Mouse (Mus musculus) liver, embryonic 14.5 days (tissue): Measurements from ENCODE around the gene Osmr. TPM values are rescaled to one million over a fixed set of nuclear protein-coding genes. Genes with fewer than 3 reads are reported as not detected.

ENCODE experiments used
- ATAC-seq: fragments of 200-750 bp; cut with Nextera tagmentation; 2 replicates; pipeline ENCODE4 v1.8.0; 2017; ENCODE audit warnings: moderate number of reproducible peaks, mild to moderate bottlenecking, moderate library complexity; ENCODE audit not compliant: insufficient read depth
- DNase-seq, 3 experiments: peaks; one replicate each; pipeline ENCODE4 v3.0.0-alpha.2; 2012 to 2013; ENCODE audit warnings: low read depth in 3 of 3, low spot score in 3 of 3
- H3K27ac ChIP-seq: fragments of 300-500 bp; sonication (generic); 2 replicates; pipeline ENCODE4 v1.5.1; 2014; ENCODE audit warnings: moderate library complexity, mild to moderate bottlenecking, control low read depth, inconsistent platforms
- H3K27me3 ChIP-seq: fragments of 300-500 bp; sonication (generic); 2 replicates; pipeline ENCODE4 v1.6.1; 2014; ENCODE audit warnings: mild to moderate bottlenecking, low read length, moderate library complexity; ENCODE audit not compliant: control insufficient read depth, insufficient read depth
- H3K36me3 ChIP-seq: fragments of 300-500 bp; sonication (generic); replicated peaks from 2 replicates; pipeline ENCODE4 v1.6.1; 2014; ENCODE audit warnings: low read depth; ENCODE audit not compliant: control insufficient read depth, insufficient read depth
- H3K4me1 ChIP-seq, 2 experiments: fragments of 200-500 bp in 1 of 2; fragments of 300-500 bp in 1 of 2; sonication (generic) in 1 of 2; replicated peaks; 2 replicates each; pipeline ENCODE4 v1.6.1; 2012 to 2014; ENCODE audit warnings: antibody characterized with exemption in 1 of 2, inconsistent platforms in 1 of 2, low read length in 1 of 2; ENCODE audit not compliant: control insufficient read depth in 2 of 2, insufficient read depth in 2 of 2
- H3K4me2 ChIP-seq: fragments of 300-500 bp; sonication (generic); 2 replicates; pipeline ENCODE4 v1.6.1; 2014; ENCODE audit warnings: low read depth, mild to moderate bottlenecking, control low read depth, moderate library complexity
- H3K4me3 ChIP-seq, 2 experiments: fragments of 200-500 bp in 1 of 2; fragments of 300-500 bp in 1 of 2; sonication (generic) in 1 of 2; 2 replicates each; pipeline ENCODE4 v1.5.1; 2012 to 2014; ENCODE audit warnings: low read depth in 2 of 2, low read length in 2 of 2, mild to moderate bottlenecking in 2 of 2, control low read depth in 1 of 2, inconsistent platforms in 1 of 2, moderate library complexity in 1 of 2; ENCODE audit not compliant: insufficient read depth in 1 of 2
- H3K9ac ChIP-seq: fragments of 300-500 bp; sonication (generic); replicated peaks from 2 replicates; pipeline ENCODE4 v1.6.1; 2014; ENCODE audit warnings: mild to moderate bottlenecking, control low read depth, moderate library complexity
- H3K9me3 ChIP-seq: fragments of 300-500 bp; sonication (generic); 2 replicates; pipeline ENCODE4 v1.6.1; 2016; ENCODE audit warnings: low read length, mixed read lengths; ENCODE audit not compliant: control insufficient read depth
- CTCF ChIP-seq: IDR thresholded peaks from 2 replicates; pipeline ENCODE4 v1.5.1; 2016; ENCODE audit warnings: antibody characterized with exemption, low read depth, control low read depth
- EP300 ChIP-seq: IDR thresholded peaks from 2 replicates; pipeline ENCODE4 v1.6.1; 2016; ENCODE audit warnings: antibody characterized with exemption, low read depth
- WGBS: fragments of 180-500 bp; shearing (Covaris S2); extraction: QIAGEN DNeasy Blood & Tissue Kit; methylation state at CpG from one replicate; pipeline ENCODE4 v1.1.7; 2014; ENCODE audit not compliant: insufficient replicate concordance; 5-methylcytosine and 5-hydroxymethylcytosine counted together
- polyA plus RNA-seq, 2 experiments: library from polyadenylated mRNA; depleted of rRNA in 1 of 2; stranded (reverse) in 1 of 2; unstranded in 1 of 2; fragments of >200 nt; fragmentation: Nextera tagmentation in 1 of 2; extraction: Ambion mirVana in 1 of 2; gene quantifications; 2 replicates each; pipeline versions ENCODE4 v1.2.1 to v1.2.3; 2012 to 2014

The Osmr gene
- polyA plus RNA-seq, 2 experiments, result 0.17 to 0.28 TPM

GRCm38 (mm10) chr15:6866888-6867287 lies 7.9 kb downstream of the Osmr start:
- no peak overlapping the region for H3K9ac ChIP-seq
- H3K9me3 ChIP-seq, result no peaks in the 10 kb centered on the region
- ATAC-seq (no peak), DNase-seq (no peak)
- H3K27me3 ChIP-seq, result no peaks in the 10 kb centered on the region; the same call in 1 of the 2 replicates
- no peak for TF ChIP-seq EP300
- no peak for TF ChIP-seq CTCF
- H3K36me3 ChIP-seq, result no peaks in the 10 kb centered on the region
- H3K4me2 ChIP-seq, result no peak overlapping the region
- H3K27ac ChIP-seq, result no peak overlapping the region
- no peak overlapping the region for H3K4me3 ChIP-seq
- H3K4me1 ChIP-seq, result no peaks in the 10 kb centered on the region
- 64% methylated on average over 6 of the region's 6 CpGs for WGBS

- DNase-seq, result no peak
- H3K4me3 ChIP-seq, result no peak overlapping the region
- H3K9ac ChIP-seq, result no peak overlapping the region
- ATAC-seq, result no peak
- H3K27me3 ChIP-seq, result no peaks in the 10 kb centered on the region
- H3K27ac ChIP-seq, result no peak overlapping the region
- TF ChIP-seq CTCF, result no peak
- TF ChIP-seq EP300, result no peak
- no peaks in the 10 kb centered on the region for H3K36me3 ChIP-seq
- H3K4me2 ChIP-seq, result no peak overlapping the region
- WGBS, result 69% methylated on average over 4 of the region's 4 CpGs
- H3K9me3 ChIP-seq, result no peaks in the 10 kb centered on the region
- H3K4me1 ChIP-seq, result no peaks in the 10 kb centered on the region
Measured at GRCm38 (mm10) chr15:6862125-6862524, 12.6 kb downstream of the Osmr start.

DNA sequence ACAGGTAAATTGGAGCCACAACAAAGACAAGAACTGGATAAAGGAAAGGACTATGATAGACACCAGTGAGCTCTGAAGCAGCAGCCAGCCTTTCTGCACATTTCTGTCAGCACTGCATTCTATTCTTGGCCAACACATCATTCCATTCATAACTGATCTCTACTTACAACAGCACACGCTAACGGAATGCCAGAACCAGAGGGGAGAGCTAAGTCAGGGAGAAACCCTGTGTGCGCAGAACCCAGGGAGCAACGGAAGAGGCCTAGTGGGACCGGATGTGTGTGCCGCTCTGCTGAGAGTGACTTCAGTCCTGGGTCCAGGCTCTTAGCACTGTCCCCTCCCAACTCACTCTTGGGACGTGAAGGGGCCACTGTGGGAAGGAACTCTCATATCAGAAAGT lies 13.2 kb downstream of the Osmr start:
- ATAC-seq (no peak), DNase-seq (no peak)
- Histone ChIP-seq H3K36me3 (no peaks in the 10 kb centered on the region), H3K9me3 (no peaks in the 10 kb centered on the region), H3K27ac (no peak overlapping the region), H3K9ac (no peak overlapping the region), H3K4me3 (no peak overlapping the region), H3K4me2 (no peak overlapping the region), H3K27me3 (no peaks in the 10 kb centered on the region), H3K4me1 (no peaks in the 10 kb centered on the region)
- 67% methylated on average over 7 of the region's 7 CpGs for WGBS
- TF ChIP-seq EP300, result no peak
- no peak for TF ChIP-seq CTCF

GRCm38 (mm10) chr15:6859781-6860180 lies 15.0 kb downstream of the Osmr start:
- no peak for TF ChIP-seq CTCF
- no peak for TF ChIP-seq EP300
- H3K27me3 ChIP-seq, result no peaks in the 10 kb centered on the region
- no peaks in the 10 kb centered on the region for H3K36me3 ChIP-seq
- H3K9ac ChIP-seq, result no peak overlapping the region
- H3K9me3 ChIP-seq, result no peaks in the 10 kb centered on the region
- H3K4me3 ChIP-seq, result no peak overlapping the region
- 58% methylated on average over 7 of the region's 7 CpGs for WGBS
- H3K4me1 ChIP-seq, result no peaks in the 10 kb centered on the region
- no peak for ATAC-seq
- no peak for DNase-seq
- H3K4me2 ChIP-seq, result no peak overlapping the region
- H3K27ac ChIP-seq, result no peak overlapping the region

DNA sequence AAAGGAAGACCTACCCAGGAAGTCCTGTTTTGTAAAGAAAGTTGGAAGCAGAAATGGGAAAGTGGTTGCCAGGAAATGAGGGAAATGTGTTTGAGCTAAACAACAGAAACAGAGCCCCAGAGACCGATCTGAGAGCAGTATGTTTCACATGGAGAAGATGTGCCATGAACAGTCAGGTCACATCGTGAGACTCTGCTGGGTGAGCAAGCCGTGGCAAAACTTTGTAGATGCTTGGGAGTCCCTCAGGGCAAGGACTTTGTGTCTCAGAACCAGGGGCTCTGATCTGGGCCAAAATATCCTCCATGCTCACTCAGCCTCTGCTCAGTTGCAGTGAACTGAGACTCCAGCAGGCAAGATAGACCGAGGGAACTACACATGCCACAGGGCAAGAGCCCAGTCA lies 15.9 kb downstream of the Osmr start:
- Histone ChIP-seq H3K4me1 (no peaks in the 10 kb centered on the region), H3K9ac (no peak overlapping the region), H3K27ac (no peak overlapping the region), H3K27me3 (no peaks in the 10 kb centered on the region), H3K9me3 (no peaks in the 10 kb centered on the region), H3K36me3 (no peaks in the 10 kb centered on the region), H3K4me3 (no peak overlapping the region), H3K4me2 (no peak overlapping the region)
- TF ChIP-seq CTCF, result no peak
- no peak for TF ChIP-seq EP300
- ATAC-seq (no peak), DNase-seq (no peak)
- WGBS, result 44% methylated on average over 4 of the region's 4 CpGs
